Mouse (Mus musculus): ENCODE data around the gene Tpt1.
A peak's percentile ranks its signal among the peaks of the same experiment; 100 is the strongest.
"Not testable (repeated sequence)": the region's sequence is repeated elsewhere in the genome, so short reads cannot be mapped to it uniquely, and the experiment has no call there.

The Tpt1 gene

DNA sequence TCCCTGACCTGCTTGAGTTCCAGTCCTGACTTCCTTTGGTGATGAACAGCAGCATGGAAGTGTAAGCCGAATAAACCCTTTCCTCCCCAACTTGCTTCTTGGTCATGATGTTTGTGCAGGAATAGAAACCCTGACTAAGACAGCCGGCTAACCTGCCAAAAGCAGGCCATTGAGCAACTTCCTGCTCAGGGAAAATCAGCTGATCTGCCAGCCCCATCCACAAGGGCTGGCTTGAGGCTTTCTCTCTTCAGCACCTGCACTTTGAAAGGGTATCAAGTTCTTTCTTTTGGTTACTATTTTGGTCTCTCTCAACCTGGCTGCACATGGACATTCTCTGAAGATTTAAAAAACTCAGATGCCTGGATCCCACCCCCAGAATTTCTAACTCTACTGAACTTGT lies 3.1 kb upstream of the Tpt1 start:
- DNase-seq (ENCODE audit: low read depth, low spot score): not testable (repeated sequence)

DNA sequence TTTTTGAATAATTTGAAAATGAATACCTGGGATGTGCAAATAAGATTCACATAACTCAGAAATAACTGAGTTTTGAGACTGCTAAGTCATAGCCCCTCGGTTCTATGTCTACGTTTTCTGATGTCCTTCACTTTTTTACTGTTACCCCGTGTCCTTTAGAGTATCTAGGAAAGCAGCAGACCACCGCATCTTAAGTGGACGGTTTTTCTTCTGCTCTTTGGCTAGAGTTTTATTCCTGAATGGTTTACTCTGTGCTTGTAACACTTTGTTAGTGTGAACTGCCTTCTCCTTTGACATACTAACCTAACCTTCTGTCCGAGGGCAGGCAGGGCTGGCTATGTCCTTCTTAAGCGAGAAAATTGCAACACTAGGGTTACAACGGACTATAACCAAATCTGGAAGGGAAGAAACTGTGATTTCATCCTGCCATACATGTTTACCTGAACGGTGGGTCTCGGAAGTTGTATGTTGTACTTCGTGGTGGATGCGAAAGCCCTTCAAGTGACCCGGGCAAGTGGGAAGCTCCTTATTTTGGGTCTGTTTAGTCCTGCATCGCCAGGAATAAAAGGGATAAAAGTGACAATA lies 690 bp upstream of the Tpt1 start:
- DNase-seq (ENCODE audit: low read depth, low spot score): peak; percentile 43

DNA sequence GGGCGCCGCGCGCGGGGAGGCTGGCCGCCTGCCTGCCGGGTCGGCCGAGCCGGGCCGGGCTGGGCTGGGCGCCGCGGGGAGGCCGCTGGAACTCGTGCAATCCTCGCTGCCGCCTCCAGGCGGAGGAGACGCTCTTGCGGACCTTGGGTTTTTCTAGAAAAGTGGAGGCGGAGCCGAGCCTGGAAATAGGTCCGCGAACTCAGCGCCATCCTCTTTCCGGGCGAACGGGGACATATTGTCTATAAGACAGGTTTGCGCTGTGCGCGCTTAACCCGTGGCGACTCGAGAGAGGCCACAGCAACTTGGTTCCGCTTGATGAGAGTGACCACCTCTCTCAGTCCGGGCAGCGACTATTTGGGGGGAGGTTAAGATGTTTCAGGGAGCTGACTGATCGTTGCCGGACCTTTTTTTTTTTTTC lies 814 bp downstream of the Tpt1 start:
- DNase-seq (ENCODE audit: low read depth, low spot score): peak; percentile 77

DNA sequence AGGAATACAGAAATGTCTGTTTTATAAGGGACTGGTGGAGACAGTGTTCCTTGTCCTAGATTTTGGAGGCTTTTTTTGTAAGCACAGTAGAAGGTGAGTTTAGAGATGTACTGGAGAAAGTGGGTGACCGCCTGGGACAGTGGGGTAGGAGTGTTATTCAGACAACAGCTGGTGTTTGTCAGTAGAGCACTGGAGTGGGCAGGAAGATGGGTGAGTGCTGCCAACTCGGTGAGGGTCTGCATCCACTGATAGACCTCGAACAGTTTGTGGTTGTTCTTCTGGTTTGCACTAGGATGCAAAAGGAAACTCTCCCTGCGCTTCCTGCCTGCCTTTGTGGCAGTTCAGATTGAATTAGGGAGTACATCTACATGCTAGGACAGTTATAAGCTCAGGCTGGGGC lies 2.8 kb downstream of the Tpt1 start:
- no peak for DNase-seq (ENCODE audit: low read depth, low spot score)

DNA sequence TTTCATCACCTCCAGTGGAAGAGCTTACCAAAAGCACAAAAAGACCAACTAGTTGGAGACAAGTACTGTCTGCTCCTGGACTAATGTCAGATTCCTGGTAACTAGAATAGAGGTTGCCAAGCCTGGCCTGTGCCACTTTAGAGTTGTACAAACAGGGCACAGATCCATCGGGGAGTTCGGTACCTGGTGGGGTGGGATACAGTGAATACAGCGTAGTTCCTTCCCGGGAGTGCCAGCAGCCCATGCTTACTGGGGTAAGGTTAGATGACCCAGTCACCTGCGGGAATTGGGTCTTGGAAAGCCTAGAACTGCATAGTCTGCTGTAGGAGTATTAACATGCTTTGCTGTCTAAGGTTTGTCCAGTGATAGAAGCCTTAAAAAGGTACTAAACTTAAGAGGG lies 3.6 kb downstream of the Tpt1 start:
- no peak for DNase-seq (ENCODE audit: low read depth, low spot score)

DNA sequence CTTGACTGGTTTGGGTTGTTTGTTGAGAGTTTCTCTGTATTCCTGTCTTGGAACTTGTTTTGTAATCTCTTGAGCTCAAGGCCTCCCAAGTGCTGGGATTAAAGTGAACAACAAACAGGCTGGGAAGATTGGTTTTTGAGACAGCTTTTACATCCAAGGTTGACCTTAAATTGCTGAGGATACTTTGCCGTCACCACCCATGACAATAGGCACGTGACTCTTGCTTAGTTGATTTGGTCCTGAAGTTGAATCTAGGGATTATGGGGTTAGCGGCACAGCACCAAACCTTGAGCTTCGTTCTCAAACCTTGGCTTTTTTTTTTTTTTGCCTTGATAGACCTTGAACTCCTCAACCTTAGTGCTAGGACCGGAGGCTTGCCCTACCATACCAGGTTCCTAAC lies 4.3 kb downstream of the Tpt1 start:
- DNase-seq (ENCODE audit: low read depth, low spot score): no peak

DNA sequence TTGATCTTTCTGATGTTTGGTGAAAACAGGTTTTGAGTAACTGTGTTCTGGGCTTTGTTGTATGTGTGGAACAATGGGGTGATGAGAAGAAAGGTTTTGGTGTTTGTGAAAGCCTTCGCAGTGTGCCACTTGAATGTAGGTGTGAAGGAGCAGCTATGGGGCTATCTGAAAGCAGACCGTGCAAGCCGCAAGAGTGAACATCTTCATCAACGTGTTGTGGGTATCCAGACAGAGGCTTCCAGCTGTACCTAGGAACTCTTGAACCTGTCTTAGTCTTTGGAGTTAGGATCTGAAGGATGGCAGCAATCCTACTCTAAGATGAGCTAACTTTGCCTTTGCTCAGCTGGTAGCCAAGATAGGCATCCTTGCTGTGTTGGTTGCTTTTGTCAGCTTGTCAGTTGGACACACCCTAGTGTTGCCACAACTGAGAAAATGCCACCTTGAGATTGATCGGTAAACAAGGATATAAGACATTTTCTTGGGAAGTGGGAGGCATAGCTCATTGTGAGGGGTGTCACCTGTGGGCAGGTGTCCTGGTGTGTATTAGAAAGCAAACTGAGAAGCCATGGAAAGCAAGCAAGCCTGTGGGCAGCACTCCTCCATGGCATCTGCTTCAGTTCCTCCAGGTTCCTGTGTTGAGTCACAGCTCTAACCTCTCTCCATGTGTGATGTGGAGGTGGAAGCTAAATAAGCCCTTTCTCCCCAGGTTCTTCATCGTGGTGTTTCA lies 5.1 kb downstream of the Tpt1 start:
- DNase-seq (ENCODE audit: low read depth, low spot score): no peak

DNA sequence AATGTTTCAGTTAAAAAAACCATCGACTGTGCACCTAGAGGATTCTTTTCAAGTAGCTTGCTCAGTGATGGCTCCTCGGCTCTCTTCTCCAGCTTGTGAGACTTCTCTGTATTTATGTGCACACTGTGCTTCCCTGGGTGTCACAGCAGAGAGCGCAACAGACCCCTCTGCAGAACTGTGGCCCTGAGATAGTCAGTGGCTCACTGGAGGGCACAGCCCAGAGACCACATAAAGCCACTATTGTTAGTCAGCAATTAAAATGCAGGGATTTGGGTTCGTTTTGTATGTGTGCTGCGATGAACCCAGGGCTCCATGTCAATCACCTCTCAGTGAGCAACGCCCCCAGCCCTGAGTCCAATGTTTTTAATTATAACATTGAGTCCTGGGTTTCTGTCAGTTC lies 5.9 kb downstream of the Tpt1 start:
- DNase-seq (ENCODE audit: low read depth, low spot score): no peak

DNA sequence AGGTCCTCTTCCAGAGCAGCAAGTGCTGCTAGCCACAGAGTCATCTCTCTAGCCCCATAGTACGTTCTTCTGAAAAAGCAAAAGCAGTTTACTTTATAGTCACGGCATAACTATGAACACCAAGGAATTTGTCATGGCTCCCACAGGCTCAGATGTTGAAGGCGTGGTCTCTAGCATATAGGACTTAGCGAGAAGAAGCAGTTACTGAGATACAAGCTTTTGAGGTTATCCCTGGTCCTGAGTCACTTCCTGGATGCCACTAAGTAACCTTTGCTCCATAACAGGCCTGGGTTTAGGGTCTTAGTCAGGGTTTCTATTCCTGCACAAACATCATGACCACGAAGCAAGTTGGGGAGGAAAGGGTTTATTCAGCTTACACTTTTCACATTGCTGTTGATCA lies 7.1 kb downstream of the Tpt1 start:
- DNase-seq (ENCODE audit: low read depth, low spot score): no peak

DNA sequence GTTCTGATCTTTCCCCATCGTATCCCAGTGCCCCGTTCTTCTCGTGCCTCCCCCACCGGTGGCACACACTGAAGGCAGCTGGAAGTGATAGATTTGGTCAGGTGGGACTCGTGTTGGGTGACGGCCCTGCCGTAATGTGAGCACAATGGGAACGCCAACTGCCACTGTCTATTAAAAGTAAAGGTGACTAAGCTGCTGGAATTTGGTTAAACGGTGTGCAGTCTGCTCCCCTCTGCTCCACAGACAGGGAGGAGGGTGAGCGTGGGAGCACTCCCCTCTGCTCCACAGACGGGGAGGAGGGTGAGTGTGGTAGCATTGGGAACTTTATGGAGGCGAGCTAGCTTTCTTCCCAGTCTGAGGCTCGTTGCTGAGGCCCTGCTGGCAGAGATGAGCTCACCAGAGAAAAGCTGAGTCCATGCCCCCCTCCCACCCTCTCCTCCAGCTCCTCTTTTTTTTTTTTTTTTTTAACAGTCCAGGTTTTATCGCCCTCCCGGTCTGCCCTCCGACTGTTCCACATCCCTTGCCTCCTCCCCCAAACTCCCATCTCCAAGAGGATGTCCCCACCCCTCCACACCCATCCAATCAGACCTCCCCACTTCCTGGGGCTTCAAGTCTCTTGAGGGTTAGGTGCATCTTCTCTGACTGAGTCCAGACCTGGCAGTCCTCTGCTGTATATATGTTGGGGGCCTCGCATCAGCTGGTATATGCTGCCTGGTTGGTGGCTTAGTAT lies 10.5 kb downstream of the Tpt1 start:
- DNase-seq (ENCODE audit: low read depth, low spot score): no peak

DNA sequence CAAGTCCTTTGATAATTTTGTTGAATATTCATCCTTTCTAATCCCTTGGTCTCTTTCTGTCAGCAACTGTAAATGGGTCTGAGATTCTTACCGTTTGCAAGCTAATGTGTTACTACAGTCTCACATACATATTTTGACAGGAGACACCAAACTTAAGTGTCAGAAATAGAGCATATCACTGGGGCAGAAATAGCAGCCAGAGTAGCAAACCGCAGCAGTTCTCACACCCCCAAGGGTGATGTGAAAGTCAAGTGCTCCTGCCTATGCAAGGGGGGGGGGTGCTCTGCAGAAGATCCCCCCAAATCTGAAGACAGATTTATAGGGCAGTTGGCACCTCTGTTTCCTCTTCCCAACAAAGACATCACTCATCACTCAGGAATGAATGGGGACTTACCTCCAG lies 13.3 kb downstream of the Tpt1 start:
- no peak for DNase-seq (ENCODE audit: low read depth, low spot score)

DNA sequence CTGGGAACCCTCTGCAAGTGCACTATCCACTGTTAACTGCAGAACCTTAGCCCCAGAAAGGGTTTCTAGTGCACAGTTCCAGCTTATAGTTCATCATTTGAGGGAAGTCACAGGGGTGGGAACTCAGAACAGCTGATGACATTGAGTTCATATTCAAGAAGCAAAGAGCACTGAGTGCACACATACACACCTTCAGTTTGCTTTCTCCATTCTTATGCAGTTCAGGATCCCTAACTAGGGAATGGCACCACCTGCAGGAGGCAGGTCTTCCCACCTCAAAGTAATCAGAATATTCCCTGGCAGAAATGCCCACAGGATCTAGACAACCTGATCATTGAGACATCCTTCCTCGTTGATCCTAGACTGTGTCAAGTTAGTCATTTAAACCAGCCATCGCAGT lies 14.7 kb downstream of the Tpt1 start:
- DNase-seq (ENCODE audit: low read depth, low spot score): no peak

DNA sequence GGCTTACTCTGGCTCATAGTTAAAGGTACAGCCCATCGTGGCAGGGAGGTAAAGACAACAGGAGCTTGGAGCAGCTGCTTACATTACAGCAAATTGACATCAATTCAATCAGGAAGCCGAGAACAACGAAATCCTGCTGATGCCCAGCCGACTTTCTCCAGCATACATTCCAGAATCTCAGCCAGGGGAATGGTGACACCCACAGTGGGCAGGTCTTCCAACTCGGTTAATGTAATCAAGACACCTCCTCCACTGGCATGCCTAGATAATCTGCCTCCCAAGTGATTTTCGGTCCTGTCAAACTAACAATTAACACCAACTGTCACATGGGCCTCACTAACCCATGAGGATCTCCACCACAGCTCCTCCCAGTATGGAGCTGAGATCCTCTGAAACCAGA lies 17.8 kb downstream of the Tpt1 start:
- no peak for DNase-seq (ENCODE audit: low read depth, low spot score)

DNA sequence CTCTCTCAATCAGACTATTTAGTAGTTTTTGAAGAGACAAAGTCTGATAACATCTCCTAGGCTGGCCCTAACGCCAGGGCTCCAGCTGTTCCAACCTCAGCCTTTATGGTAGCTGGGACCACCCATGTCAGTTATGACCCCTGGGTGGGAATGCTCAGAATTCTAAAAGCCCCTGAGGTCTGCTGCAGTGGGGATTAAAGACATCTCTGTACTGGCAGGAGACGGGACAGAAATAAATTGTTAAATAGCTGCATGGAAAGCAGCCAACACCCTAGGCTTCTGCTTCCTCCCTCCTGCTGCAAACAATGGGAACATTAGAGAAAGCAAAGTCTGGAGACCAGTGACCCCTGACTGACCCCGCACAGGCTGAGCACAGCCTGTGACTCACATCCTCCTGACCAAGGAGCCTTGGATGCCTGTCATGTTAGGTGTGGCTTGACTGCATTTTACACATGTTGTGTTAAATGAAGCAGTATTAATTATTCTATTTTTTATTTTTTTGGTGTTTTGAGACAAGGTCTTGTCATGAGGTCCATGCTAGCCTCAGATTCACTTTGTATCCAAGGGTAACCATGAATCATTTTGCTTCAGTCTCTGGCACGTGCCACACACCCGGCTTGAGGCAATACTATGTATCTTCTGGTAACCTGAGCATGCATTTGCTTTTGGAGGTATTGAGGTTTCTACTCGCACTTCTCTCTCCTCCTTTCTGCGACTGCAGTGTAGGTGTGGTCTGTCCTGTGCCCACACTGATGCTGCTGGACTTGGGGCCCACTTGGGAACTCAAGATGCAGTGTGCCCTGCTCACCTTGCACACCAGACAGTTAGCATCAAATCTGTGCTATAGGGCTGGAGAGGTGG lies 18.9 kb downstream of the Tpt1 start:
- no peak for DNase-seq (ENCODE audit: low read depth, low spot score)

DNA sequence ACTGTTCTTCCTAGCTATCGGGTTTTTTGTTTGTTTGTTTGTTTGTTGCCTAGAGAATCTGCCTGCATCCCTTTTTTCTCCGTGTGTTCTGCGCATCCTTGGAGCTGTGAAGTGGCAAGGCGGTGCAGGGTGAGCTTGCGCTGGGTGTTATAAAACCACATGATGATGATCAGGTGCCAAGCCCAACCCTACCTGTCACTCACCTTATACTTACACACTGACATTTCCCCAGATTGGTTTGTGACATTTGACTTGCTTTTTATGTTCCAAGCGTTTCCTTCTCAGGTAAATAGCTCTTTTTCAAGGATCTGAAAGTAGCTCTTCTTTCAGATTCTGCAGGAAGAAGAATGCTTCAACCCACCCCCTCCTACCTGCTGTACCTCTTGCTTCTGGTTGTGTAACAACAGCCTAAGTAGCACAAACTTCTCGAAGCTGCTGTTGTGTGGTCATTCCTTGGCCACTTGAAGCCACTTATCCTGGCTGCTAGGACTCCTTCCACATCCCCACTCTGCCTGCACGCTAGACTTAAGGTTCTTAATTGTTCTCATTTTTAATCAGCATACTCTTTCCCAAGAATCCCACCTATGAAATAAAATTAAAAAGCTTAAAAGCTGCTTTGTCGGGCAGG lies 21.9 kb downstream of the Tpt1 start:
- DNase-seq (ENCODE audit: low read depth, low spot score): no peak

DNA sequence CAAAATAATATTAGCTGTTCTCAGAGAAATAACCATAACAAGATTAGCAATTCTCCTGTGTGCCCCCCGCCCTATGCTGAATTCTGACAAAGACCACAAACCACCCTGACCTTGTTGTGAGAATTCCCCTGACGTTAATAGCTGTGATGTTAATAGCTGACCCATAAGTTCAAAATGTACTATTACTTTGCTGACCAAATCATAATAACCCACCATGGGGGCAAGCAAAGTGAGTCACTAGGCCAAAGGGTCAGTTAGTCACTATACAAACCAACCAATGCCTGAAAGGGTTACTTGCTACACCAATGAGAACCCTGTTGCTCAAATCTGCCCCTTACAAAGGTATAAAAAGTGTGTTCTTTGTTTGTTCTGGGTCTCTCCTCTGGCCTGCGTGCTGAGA lies 23.1 kb downstream of the Tpt1 start:
- not testable (repeated sequence) for DNase-seq (ENCODE audit: low read depth, low spot score)

DNA sequence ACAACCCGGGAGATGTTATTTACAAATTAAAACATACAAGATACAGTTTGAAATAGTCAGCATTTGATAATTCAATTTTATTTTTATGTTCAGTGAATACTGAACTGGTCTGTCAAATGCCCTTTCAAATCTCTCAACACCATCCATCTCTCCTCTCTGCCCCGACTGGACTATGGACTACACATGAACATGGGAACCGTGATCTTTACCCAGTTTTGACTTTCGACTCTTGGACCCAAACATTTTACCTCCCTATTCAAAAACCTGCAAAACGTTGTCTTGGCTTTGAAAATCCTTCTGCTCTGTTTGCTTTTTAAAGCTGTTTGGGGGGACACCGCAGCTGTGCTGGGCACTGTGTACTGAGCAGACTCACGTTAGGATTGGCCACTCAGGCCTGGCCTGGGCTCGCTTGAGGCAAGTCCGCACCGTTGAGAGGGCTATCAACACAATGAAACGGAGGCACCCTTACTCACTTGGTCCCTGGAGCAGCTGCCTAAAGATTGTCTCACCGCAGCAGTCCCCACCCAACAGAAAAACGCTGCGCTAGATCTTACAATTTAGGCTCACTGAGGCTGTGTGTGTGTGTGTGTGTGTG lies 25.0 kb downstream of the Tpt1 start:
- no peak for DNase-seq (ENCODE audit: low read depth, low spot score)

DNA sequence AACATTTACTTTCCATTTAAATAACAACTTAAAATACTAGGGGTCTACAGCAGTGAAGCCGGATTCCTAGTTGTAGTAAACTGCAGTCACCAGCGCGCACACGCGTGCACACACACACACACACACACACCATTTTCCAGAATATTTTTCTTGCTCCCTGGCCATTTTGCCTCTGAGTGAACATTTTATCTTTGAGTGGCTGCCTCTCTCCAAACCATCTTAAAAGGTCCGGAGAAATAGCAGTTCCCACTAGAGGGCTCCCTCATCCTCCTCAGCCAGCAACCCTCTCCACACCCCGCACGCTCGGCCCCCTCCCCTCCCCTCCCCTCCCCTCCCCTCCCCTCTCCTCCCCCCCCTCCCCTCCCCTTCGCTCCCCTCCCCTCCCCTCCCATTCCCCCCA lies 25.7 kb downstream of the Tpt1 start:
- no peak for DNase-seq (ENCODE audit: low read depth, low spot score)

DNA sequence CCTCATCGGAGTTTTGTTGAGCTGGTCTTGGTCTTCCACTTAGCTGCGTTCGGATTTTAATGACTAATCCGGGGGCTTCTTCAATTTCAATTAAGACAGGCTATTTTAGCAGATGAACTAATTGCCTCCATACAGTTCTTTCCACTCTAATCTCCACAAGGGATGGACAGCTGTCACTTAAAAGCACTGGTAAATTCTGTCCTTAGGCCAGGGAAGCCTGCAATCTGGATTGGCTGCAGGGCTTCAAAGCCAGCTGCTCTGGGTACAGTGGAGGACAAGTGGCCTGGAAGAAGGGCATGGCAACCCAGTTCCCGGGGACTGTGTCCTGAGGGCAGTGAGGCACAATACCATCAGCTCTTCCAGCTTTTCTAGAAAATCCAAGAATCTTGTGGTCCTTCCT lies 26.2 kb downstream of the Tpt1 start:
- DNase-seq (ENCODE audit: low read depth, low spot score): no peak

DNA sequence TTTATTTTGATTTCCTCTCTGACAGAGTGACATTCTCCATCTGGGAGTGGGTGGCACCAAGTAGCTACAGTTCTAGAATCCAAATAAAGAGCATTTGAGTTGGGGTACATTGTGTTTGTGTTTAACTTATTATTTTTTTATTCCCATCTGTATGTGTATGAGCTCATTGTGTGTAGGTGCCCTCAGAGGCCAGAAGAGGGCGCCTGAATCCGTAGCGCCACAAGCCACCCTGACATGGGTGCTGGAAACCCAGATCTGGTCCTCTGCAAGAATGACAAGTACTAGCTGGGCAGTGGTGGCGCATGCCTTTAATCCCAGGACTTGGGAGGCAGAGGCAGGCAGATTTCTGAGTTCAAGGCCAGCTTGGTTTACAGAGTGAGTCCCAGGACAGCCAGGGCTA lies 26.9 kb downstream of the Tpt1 start:
- no peak for DNase-seq (ENCODE audit: low read depth, low spot score)

DNA sequence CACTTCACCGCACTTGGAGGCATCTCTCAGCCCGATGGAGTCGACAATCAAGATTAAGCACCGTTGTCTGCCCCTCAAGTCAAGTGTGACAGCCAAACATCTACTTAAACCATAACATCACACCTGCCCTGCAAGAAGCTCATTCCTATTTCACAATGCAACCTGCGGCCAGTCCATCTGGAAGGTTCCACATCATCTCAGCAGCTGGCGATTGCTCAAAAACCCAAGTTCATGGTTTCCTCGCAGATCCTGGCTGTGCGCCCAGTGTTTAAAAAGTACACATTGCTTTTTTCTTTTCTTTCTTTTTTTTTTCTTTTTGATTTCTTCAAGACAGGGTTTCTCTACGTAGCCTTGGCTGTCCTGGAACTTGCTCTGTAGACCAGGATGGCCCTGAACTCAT lies 28.7 kb downstream of the Tpt1 start:
- no peak for DNase-seq (ENCODE audit: low read depth, low spot score)
